Mouse (Mus musculus) limb, embryonic 14.5 days (tissue): Measurements from ENCODE around the gene Stox2. TPM values are rescaled to one million over a fixed set of nuclear protein-coding genes. Genes with fewer than 3 reads are reported as not detected.

ENCODE experiments used
- ATAC-seq: fragments of 200-750 bp; cut with Nextera tagmentation; 2 replicates; pipeline ENCODE4 v1.8.0; 2017; ENCODE audit warnings: low read depth, moderate number of reproducible peaks, moderate TSS enrichment; ENCODE audit not compliant: low FRiP score
- DNase-seq: peaks from one replicate; pipeline ENCODE4 v3.0.0-alpha.2; 2015; ENCODE audit warnings: low spot score
- H3K27ac ChIP-seq: fragments of 300-500 bp; sonication (generic); replicated peaks from 2 replicates; pipeline ENCODE4 v1.5.1; 2014; ENCODE audit warnings: low read depth, mild to moderate bottlenecking, low read length, moderate library complexity, mixed read lengths
- H3K27me3 ChIP-seq: fragments of 300-500 bp; sonication (generic); 2 replicates; pipeline ENCODE4 v1.6.1; 2014; ENCODE audit warnings: low read length, mixed read lengths; ENCODE audit not compliant: control insufficient read depth, insufficient read depth
- H3K36me3 ChIP-seq: fragments of 300-500 bp; sonication (generic); 2 replicates; pipeline ENCODE4 v1.6.1; 2014; ENCODE audit warnings: mild to moderate bottlenecking, low read length, moderate library complexity, mixed read lengths; ENCODE audit not compliant: control insufficient read depth, insufficient read depth
- H3K4me1 ChIP-seq: fragments of 300-500 bp; sonication (generic); 2 replicates; pipeline ENCODE4 v1.6.1; 2014; ENCODE audit warnings: antibody characterized with exemption, low read length, mixed read lengths; ENCODE audit not compliant: control insufficient read depth, insufficient read depth
- H3K4me2 ChIP-seq: fragments of 300-500 bp; sonication (generic); replicated peaks from 2 replicates; pipeline ENCODE4 v1.6.1; 2014; ENCODE audit warnings: low read depth, mild to moderate bottlenecking, low read length, moderate library complexity; ENCODE audit not compliant: severe bottlenecking
- H3K4me3 ChIP-seq: fragments of 300-500 bp; sonication (generic); replicated peaks from 2 replicates; pipeline ENCODE4 v1.5.1; 2014; ENCODE audit warnings: low read length
- H3K9ac ChIP-seq: fragments of 300-500 bp; sonication (generic); 2 replicates; pipeline ENCODE4 v1.6.1; 2014; ENCODE audit warnings: mild to moderate bottlenecking, low read depth, low read length, moderate library complexity; ENCODE audit not compliant: severe bottlenecking
- H3K9me3 ChIP-seq: fragments of 300-500 bp; sonication (generic); 2 replicates; pipeline ENCODE4 v1.6.1; 2016; ENCODE audit warnings: low read length; ENCODE audit not compliant: control insufficient read depth
- POLR2A ChIP-seq: fragments of 200-500 bp; IDR thresholded peaks from 2 replicates; pipeline ENCODE4 v1.8.0; 2012; ENCODE audit warnings: inconsistent platforms, mild to moderate bottlenecking, moderate library complexity, borderline replicate concordance; ENCODE audit not compliant: insufficient read depth, insufficient read length; ENCODE audit errors: extremely low read depth
- WGBS: fragments of 180-500 bp; shearing (Covaris S2); extraction: QIAGEN DNeasy Blood & Tissue Kit; methylation state at CpG from one replicate; pipeline ENCODE4 v1.1.7; 2014; 5-methylcytosine and 5-hydroxymethylcytosine counted together
- polyA plus RNA-seq, 2 experiments: library from polyadenylated mRNA; depleted of rRNA in 1 of 2; stranded (reverse) in 1 of 2; unstranded in 1 of 2; fragments of >200 nt; fragmentation: Nextera tagmentation in 1 of 2; extraction: Ambion mirVana in 1 of 2; gene quantifications; 2 replicates each; pipeline versions ENCODE4 v1.2.1 to v1.2.3; 2012 to 2014

The Stox2 gene
- polyA plus RNA-seq, 2 experiments: 12.2 to 17.1 TPM

DNA sequence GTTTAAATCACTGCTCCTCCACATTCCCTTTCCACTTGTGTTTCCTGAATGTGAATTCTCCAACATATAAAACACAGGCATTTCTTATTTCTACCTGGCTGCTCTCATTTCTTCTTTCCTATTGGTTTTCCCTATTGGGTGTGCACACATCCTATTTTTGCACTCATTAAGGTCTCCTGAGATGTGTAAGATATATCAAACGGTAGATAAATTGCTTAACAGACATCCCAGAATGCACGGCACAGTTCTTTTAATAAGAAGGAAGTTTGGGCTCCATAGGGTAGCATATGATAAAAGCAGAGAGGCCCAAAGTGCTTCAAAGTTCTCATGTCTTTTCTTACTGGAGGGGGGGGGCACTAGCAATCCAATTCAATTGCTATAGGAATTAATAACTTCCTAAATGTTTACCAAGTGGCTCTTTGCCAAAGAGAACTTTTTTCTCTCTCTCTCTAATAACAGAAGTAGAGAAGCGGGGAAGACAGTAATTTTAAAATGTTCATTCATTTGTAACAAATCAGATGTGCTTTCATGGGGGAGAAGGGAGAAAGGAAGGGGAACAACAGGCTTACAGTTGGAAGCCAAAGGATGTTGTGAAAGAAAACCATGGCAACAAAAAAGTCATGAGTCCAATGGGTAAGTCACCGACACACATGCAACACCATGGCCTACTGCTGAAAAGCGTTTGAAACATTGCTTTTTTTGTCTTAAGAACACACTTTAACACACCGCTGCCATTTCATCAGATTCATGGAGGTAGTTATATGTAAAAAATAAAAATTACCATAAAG, 263.2 kb downstream of the Stox2 start:
- Histone ChIP-seq H3K4me1 (peaks cover 5% of the 10 kb centered on the region; the same call in 1 of the 2 replicates), H3K4me2 (no peak overlapping the region), H3K9ac (no peak overlapping the region), H3K36me3 (peaks cover 23% of the 10 kb centered on the region), H3K4me3 (no peak overlapping the region), H3K27ac (no peak overlapping the region), H3K27me3 (no peaks in the 10 kb centered on the region), H3K9me3 (no peaks in the 10 kb centered on the region)
- TF ChIP-seq POLR2A: no peak
- DNase-seq (no peak), ATAC-seq (no peak)
- WGBS: 83% methylated on average over 6 of the region's 6 CpGs

- no peak for DNase-seq
- WGBS: 82% methylated on average over 4 of the region's 4 CpGs
- ATAC-seq: no peak
- no peak for TF ChIP-seq POLR2A
- H3K4me2 ChIP-seq: no peak overlapping the region
- H3K4me1 ChIP-seq: peaks cover 8% of the 10 kb centered on the region; the same call in 1 of the 2 replicates
- no peaks in the 10 kb centered on the region for H3K27me3 ChIP-seq
- peaks cover 23% of the 10 kb centered on the region for H3K36me3 ChIP-seq
- H3K27ac ChIP-seq: no peak overlapping the region
- H3K4me3 ChIP-seq: no peak overlapping the region
- no peak overlapping the region for H3K9ac ChIP-seq
- H3K9me3 ChIP-seq: no peaks in the 10 kb centered on the region
Measured at GRCm38 (mm10) chr8:47182292-47182691, 263.9 kb downstream of the Stox2 start.

DNA sequence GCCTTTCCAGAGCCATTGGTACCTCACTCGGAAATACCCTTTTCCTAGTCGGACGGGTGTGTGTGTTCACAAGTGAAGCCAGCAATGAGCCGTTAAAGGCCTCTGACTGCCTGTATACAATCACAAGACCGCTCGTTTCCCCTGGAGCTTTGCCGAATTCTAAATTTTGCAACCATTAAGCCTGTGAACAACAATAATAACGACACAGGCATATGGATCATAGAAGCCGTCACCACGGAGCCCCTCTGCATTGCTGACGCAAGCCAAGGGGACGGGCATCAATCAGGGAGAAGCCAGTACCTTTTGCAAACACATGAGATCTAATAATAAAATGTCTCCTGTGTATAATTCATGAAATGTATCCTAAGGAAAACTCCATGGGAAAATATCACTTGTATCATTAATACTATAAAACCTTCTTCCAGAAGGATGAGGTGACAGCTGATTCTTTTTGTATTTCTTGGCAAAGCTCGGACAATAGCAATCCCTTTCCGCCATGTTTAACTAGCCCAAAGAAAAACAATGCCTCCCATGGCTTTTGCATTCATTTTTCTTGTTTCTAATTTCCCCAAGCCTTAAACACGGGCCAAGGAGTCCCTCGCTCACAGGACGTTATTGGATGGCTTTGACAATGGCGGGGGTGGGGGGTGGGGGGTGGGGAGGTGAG, 265.0 kb downstream of the Stox2 start:
- Histone ChIP-seq H3K4me2 (no peak overlapping the region), H3K9me3 (no peaks in the 10 kb centered on the region), H3K4me3 (no peak overlapping the region), H3K27me3 (no peaks in the 10 kb centered on the region), H3K36me3 (peaks cover 16% of the 10 kb centered on the region), H3K4me1 (peaks cover 8% of the 10 kb centered on the region; the same call in 1 of the 2 replicates), H3K9ac (no peak overlapping the region), H3K27ac (no peak overlapping the region)
- ATAC-seq: no peak
- TF ChIP-seq POLR2A: no peak
- no peak for DNase-seq
- WGBS: 83% methylated on average over 18 of the region's 18 CpGs

- H3K4me1 ChIP-seq: peaks cover 8% of the 10 kb centered on the region; the same call in 1 of the 2 replicates
- 79% methylated on average over 5 of the region's 5 CpGs for WGBS
- TF ChIP-seq POLR2A: no peak
- no peak overlapping the region for H3K27ac ChIP-seq
- DNase-seq (no peak), ATAC-seq (no peak)
- H3K4me3 ChIP-seq: no peak overlapping the region
- H3K36me3 ChIP-seq: peaks cover 7% of the 10 kb centered on the region
- no peak overlapping the region for H3K4me2 ChIP-seq
- no peak overlapping the region for H3K9ac ChIP-seq
- H3K9me3 ChIP-seq: no peaks in the 10 kb centered on the region
- H3K27me3 ChIP-seq: no peaks in the 10 kb centered on the region
Measured at GRCm38 (mm10) chr8:47180181-47180580, 266.0 kb downstream of the Stox2 start.

- no peak overlapping the region for H3K9ac ChIP-seq
- H3K27me3 ChIP-seq: no peaks in the 10 kb centered on the region
- no peak overlapping the region for H3K27ac ChIP-seq
- ATAC-seq: no peak
- no peaks in the 10 kb centered on the region for H3K9me3 ChIP-seq
- 94% methylated on average over 2 of the region's 2 CpGs for WGBS
- peaks cover 7% of the 10 kb centered on the region for H3K36me3 ChIP-seq
- DNase-seq: no peak
- no peak overlapping the region for H3K4me2 ChIP-seq
- no peak for TF ChIP-seq POLR2A
- H3K4me3 ChIP-seq: no peak overlapping the region
- H3K4me1 ChIP-seq: peaks cover 8% of the 10 kb centered on the region; the same call in 1 of the 2 replicates
Measured at GRCm38 (mm10) chr8:47178785-47179184, 267.4 kb downstream of the Stox2 start.
